Mouse (Mus musculus): Measurements from ENCODE around the gene Gse1.

- TF ChIP-seq GATA1 (IDR thresholded peaks at IDR 0.05; ENCODE audit: low read length) = no peak
- TF ChIP-seq TAL1 (IDR thresholded peaks at IDR 0.05; ENCODE audit: low read length) = no peak
Observed at GRCm38 (mm10) chr8:120552509-120552908, 324.3 kb downstream of the Gse1 start.
